Mouse (Mus musculus) bone marrow, adult 2 months (tissue): Measurements from ENCODE around the gene Gm21964.

Experiments
- CTCF ChIP-seq: fragments of 200-500 bp; IDR thresholded peaks from 2 replicates; pipeline ENCODE4 v1.5.1; 2011; ENCODE audit warnings: low read length, control low read depth; ENCODE audit not compliant: control insufficient read depth, insufficient read depth
- POLR2A ChIP-seq: fragments of 200-500 bp; IDR thresholded peaks from 2 replicates; pipeline ENCODE4 v1.6.1; 2011; ENCODE audit warnings: low read depth, mild to moderate bottlenecking, control low read depth, low read length, borderline replicate concordance; ENCODE audit not compliant: control insufficient read depth

DNA sequence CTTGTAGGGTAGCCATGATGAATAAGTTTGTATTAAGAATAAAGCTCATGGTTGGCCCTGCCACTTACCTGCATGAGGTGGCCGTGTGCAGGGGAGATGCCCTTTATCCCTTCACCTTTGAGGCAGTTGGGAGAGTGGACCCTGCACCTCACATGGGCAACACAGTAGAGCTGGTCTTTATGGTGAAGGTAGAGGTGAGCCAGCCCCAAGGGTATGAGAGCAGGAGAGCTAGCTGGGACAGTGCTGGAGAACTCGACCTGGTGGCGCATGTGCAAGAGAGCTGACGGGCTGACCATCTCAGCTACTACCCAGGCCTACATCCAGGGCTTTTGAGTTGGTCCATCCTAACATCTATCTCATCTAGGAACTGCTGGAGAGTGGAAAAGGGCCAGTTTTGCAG, 35.3 kb upstream of the Gm21964 start:
- TF ChIP-seq POLR2A (no peak), CTCF (no peak)
